Mouse (Mus musculus) thymus, postnatal 14 days (tissue): ENCODE results near the gene Slc38a3.

Experiments
- DNase-seq: peaks from one replicate; pipeline ENCODE4 v3.0.0; 2021

The Slc38a3 gene

DNA sequence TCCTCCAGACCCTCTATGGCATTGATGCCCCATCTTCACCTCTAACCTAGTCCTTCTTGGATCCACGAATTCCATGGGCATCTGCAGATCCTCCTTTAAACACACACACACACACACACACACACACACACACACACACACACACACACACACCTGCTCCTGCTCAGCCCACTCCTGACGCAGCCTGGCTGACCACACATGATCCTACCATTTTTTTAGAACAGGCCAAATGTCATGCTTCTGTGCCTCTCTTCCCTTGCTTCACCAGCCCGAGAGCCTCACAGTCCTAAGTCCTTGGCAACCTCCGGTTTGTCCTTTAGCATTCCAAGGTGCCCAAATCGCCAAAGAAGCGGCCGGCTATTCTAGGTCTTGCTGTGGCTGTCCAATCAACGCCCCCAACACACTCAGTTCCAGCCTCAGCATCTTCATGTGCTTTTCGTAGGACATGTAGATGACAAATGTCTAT, at the start of gene Slc38a3:
Gene Slc38a3 (minus strand): TSS at position 51 of the 466 bp plus-strand sequence.
- no peak for DNase-seq

DNA sequence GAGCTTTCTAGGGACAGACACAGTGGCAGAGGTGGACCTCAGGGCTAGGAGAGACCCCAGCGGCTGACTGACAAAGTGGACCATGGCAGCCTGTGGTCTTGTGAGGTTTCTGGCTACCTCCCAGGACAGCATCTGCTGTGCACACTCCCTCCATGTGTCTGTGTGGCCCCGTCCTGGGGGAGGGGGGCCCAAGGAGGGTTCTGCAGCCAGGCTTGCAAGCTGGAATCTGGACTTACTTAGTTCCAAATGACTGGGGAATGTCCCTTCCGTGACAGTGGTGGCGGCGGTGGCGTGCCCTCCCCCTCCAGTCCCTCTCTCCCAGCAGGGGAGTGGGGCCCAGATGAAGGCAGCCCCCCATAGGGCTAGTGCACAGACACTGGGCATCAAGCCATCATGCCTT, 47.6 kb upstream of the Slc38a3 start:
- DNase-seq, result no peak

DNA sequence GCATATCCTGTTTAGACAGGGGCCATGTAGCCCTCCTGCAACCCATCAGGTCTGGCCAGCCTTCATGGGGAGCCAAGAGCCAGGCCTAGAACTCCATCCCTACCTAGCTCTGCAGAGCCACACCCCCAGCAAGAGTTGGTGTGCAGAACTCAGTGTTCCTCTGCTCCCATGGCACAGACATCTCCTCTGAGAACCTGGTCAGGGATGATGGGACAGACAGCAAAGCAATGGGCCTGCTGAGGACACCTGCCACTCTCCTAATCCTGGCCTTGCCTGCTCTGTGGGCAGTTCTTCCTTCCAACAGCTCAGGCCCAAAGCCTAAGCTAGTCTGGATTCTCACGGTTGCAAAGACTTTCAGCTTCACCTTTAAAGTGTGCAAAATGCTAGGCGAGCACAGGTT, 46.3 kb upstream of the Slc38a3 start:
- no peak for DNase-seq

DNA sequence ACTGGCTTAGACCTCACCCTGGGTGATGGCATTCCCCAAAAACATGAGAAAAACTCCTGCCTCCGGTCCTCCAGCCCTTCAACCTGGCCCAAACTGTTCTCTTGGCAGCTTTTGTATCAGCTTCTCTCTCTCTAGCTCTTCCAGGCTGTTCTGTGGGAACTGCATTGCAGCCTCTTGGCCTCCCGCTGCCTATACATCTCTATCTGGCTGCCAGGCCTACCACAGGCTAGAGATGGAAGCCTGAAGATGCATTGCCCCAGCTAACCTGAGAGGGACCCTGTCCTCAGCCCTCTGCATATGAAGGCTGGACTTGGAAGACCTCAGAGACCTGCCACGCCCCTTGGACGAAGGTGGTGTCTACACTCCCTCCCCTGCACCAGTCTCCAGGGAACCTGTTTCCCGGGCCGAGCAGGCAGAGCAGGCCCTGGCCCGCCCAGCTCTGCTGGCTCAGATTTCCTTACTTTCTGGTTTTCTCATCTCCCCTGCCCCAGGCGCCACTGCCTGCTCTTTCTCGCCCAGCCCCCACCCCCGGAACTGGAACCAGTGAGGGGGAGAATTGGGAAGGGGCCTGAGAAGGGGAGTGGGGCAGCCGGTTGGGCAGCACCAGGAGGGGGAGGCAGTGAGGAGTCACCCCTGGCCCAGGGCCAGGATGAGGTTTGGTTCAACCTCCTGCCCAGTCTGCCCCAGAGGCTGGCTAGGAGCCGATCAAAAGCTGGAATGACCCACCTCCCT, 45.1 kb upstream of the Slc38a3 start:
- DNase-seq, result no peak

DNA sequence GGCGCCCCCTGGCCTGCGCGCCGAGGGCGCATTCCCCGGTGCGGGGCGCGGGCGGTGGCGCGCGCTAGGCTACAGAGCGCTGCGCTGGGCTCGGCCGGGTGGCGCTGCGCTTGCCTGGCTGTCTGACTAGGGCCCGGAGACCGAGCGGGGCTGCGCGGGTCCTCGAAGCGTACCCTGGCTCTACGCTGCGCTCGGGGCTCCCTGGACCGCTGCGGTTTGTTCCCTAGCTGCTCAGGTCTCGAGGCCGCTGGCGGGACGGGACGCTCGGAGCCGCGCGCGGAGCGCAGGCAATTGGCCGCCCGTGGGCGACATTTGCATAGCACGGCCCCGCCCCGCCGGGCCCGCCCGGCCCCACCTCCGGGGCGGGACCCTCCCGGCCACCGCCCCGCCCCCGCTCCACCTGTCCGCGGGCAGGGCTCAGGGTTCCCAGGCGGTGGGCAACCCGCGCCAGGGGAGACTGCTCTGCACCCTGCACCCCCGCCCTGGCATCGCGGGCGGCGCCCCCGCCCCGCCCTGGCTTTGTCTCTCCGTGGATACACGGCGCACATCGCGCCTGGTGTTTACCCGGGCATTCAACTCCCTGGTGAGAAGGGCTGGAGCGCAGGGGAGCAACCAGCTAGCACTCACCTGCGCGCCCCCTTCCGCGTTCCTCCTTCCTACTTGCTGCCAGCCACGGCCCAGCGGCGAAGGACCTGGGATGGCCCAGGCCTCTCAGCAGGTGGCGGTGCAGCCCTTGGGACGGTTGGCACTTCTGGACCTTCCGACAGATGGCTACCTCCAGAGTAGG, 40.6 kb upstream of the Slc38a3 start, which contains the start of gene Sema3f:
Gene Sema3f (minus strand): TSS at position 779 of the 787 bp plus-strand sequence.
- peak; percentile 89 for DNase-seq

DNA sequence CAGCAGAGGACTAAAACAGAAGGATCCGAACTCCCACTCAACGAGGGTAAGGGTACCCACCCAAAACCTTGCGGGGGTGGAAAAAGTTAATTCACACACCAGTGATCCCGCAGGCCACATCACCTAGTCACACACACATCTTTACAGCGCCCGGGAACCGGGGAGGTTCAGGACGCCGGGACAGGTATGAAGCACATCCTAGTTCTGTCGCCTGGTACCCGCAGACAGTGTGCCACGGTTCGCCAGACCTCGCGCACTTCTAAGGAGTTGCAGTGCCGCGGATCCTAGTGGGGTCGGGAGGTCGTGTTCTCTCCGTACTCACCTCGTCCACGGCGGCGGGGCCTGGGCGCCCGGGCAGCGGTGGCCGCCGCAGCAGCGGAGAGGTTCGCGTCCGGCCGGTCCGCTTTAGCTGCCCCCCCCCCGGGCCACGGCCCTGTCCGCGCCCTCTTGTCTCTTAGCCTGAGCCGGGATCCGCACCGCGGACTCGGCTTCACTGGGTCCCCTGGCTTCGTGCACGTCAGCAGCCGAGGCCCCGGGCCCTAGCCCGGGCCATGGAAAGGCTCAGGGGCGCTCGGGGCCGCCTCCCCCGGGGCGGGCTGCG, 39.9 kb upstream of the Slc38a3 start:
- DNase-seq, result peak; percentile 42

DNA sequence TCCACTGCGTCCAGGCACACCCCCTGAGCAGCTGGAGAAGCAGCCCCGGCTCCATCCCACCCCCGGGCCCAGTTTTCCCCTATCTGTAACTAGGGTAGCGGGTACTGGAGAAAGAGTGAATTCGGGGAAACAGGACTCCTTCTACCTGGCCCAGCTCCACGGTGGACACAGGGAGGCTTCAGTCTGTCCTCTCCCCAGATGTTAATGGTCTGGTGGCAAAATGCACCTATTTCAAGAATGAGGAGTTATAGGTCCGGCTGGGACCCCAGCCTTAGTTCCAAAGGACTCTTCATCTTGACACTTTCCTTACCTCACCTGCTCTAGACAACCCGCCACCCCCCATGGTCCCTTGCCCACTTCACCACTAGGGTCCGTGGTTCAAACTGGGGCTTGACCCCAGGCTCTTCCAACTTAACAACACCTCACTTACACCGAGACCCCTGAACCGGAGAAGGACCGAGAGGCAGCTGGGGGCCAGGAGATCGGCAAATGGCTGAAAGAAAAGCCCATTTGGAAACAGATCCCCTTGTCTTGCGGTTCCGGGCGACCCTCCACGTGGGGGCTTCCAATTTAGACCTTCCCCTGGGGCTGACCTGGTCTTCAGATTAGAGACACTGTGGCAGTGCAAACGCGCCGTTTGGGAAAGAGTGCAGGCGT, 39.2 kb upstream of the Slc38a3 start:
- DNase-seq, result no peak

DNA sequence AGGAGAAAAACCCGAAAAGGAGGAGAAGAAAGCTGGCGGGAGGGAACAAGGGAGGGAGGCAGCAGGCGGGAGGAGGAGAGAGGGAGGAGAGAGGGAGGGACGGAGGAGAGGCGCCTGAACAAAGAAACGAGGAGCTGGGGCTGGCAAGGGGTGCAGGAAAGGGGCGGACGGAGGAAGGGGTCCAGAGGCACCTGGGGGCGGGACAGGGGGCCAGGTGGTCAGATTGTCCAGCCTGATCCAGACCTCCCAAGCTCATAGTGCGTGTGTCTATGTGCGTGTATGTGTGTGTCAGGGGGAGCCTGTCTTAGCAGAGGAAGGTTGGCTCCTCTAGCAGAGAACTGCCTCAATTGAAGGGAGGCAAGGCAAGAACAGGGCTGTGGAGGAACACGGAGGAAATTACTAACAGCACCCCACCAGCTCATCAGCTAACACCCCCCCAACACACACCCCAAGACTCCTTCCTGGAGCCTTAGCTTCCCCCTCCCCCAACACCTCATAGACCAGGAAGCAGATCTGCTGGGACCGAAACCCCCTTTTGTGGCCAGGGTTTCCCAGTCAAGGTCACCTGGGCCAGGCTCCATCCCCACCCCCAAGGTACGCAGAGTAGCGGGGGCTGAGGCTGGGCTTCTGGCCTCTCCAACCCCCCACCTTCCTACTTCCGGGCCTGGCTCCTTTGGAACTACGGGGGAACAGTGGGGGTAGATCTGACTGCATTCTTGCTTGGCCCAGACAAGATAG, 38.5 kb upstream of the Slc38a3 start:
- peak; percentile 27 for DNase-seq

DNA sequence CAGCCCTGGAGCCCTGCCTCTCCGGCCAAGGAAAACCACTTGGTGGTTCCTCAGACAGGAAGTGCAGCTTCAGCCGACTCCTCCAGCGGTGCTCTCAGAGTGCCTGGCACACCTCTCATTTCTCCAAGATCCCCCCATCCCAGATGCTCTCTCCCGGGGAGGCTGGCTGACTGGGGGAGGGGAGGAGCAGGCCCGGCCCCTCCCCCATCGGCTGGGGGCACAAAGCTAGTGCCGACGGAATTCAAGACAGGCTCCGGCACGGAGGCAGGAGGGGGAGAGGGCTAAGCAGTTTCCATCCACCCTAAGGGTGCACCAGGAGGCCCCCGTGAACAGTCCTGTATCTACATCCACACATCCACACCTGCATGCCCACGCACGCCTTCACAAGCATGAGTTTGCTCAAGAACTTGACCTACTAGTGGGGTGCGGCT, 37.5 kb upstream of the Slc38a3 start:
- no peak for DNase-seq

DNA sequence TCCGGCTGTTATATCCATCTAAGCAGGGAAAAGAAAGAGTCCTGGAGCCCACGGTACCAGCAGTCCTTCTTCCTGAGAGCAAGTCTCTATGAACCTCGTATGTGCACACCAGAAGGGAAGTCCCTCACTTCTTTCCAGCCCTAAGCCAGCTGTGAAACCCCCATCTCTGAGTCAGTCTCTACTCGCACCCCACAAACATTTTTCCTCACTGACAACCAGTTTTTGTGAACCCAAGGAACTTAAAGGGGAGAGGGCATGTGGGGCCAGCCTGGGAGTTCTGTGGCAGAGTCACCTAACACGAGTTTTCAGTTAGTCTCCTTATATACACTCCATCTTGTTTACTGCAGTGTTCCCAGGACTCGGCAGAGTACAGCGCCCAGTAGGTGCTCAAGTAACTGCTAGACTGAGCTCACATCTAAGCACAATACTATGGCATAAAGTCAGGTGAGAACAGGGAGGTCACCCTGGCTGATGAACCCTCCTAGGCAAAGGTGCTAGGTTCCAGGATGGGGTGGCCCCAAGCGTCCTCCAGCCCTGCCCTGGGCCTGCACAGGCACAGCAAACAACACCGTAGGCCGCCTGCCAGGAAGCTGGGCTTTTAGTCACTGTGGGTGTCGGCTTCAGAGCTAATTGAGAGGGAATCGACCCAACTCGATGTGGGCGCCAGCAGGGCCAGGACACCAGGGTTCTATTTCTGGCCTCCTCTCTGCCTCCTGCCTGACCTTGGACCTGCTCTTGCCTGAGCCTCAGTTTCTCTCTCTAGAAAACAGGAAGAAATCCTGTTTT, 34.2 kb upstream of the Slc38a3 start:
- no peak for DNase-seq

DNA sequence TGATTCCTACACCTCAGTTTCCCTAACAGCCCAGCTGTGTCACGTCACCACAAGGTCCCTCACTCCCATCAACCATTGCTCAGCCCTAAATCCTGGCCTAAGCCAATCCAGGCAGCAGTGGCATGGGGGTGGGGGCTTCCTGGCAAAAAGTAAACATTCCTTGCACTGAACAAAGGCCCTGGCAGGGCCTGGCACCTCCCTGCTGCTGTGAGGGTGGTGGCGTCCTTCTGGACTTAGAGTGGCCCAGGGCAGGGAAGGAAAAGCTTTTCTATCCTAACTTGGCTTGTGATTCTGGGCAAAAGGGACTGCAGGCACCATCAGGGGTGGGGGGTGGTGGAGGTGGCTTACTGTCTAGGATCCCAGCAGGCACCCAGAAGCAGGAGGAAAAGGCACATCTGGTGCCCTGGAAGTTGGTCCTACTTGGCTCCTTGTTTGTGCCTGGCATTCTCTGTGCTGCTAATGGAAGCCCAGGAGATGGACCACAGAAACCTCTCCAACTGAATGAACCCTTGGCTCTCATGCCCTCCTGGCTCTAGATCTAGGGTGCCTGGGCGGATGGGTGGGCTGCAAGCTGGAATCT, 33.4 kb upstream of the Slc38a3 start:
- no peak for DNase-seq

DNA sequence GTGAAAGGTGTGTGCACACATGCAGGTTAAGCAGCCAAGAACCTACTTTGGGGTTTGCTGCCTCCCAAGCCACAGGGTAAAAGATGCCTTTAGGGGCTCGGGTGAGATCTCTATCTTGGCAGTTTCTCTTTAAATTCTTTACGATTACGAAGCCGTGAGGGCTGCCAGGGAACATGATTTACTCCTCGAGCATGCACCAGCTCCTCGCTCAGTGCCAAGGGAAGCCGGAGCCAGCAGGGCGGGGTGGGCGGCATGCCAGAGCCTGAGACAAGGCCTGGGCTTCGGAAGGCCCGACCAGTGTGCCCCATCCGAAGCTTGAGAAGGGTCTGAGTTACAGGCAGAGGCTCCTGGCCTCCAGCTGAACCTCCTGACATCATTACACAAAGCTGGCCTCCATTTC, 32.3 kb upstream of the Slc38a3 start:
- DNase-seq, result no peak

DNA sequence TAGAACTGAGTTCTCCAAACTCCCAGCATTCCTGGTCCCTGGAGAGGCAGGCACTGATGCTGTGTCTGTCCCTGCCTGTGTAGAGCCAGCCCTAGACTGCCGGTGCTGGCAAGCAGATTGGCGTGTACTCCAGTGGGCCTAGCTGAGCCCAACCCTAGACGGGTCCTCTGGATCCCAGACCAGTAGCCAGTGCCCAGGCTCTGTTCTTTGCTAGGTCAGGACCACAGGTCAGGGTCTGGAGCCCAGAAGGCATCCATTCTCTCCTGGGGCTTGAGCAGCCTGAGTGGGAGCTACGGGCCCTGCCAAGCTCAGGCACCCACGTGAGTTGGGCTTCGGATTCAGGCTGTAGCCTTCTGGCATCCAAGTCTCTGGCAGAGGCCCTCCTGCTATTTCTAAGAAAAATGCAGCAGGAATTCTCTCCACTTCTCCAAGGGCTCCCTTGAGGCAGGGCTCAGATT, 30.8 kb upstream of the Slc38a3 start:
- DNase-seq, result no peak

DNA sequence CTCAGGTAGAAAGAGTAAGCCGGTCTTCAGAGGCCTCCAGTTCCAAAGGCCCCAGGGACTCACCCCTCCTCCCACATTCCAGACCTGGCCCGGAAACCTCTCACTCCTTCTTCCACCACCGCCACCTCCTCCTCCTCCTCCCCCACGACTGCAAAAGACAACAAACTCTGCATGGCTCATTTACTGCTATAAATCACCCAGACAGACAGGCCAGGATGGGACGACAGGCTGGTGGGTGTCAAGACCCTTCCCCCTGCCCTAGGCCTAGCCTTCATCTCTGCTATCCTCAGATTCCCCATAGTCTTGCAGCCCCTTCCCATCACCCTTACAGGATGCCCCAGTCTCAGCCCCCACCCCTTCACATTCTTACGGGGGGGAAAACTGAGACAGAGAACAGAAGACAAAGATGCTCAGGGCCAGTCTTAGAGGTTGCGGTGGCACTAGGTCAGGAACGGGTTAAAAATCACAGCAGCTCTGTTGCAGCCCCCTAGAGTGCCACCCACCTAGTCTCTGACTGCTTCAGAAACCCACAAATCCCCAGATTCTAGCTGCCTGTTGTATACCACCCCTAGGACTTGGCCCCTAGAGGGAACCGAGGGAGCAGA, 30.1 kb upstream of the Slc38a3 start:
- DNase-seq, result no peak

DNA sequence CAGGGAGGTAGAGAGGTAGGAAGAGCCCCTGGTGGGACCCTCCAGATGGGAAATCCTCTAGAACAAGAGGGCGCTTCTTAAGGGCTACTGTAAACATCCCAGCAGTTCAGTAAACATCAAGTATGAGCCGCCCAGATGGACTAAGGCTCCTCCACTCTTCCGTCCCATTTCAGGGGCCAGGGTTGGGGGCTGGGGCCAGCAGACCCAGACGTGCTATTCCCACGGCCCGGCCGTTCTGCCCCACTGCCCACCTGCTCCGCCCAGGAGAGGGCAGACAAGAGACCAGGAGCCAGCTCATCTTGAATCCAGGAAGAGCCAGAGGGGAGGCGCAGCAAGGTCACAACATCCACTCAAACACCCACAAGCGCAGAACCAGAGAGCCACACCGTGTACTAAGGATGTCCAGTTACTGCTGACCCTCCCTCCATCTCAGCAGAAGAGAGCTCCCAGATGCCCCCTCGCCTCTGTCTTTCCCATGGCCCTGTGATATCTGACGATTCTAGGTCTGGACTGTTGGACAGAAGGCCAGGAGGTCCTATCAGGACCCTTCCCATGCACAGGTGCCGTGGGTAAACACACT, 29.4 kb upstream of the Slc38a3 start:
- no peak for DNase-seq

DNA sequence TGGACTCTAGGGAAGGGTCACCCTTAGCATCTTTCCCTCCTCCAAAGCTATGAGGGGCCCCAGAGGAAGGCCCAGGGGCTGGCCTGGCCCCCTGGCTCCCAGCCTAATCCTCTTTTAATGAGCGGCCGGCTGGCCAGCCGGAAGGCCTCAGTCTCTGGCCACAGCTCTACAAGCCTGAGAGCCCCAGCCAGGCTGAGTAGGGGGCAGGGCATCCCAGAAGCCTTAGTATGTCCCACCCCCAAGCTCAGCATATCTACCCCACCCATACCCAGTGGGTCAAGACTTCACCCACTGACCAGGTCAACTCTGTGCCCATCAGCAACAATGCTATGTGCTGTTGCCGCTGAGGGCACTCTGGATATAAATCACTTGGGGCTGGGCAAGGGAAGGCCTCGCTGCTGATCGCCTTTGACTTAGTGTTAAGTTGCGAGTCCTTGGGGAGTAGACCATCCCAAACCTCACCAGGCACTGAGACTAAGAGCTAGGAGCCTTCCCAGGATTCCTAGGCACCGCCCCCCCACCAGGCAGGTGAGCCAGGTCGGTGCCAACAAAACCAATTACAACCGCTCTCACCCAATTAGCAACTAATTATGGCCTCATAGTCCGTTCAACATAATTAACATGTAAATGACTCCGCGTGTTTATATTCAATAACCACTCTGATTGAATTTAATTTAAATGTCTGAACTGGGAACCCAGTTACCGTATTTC, 28.6 kb upstream of the Slc38a3 start:
- DNase-seq, result no peak

DNA sequence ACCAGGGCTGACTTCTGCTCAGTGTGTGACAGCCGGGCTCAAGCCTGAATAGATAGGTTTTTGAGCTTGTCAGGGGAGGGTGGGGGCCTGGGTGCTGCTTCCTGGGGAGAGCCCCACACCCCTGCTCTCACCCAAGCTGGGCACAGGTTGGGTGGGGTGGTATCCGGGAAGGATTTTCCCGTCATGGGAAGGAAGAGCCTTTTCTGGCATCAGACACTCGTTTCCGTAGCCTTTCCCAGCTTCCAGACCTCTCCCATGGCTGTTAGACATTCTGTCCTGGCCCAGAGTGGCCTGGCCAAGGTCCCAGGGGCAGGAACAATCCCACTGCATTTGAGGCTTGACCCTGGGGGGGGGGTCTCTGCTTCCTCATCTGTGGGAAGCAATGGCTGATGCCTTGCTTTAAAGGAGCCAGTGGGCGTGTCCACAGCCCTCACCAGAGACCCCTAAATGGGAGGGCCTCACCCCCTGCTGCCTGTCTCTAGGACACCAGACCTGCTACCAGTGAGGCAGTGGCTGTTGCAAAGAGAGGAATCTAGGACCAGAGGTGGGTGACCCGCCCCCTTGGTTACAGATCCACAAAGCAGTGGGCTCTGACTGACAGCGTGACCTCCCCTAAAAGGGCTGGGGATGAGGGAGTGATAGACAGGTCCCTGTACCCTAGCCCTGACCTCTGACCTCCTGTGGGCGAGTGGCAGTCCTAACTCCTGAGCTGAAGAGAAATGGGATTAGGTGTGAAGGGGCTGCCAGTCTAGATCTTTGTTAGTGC, 27.7 kb upstream of the Slc38a3 start:
- DNase-seq, result no peak

DNA sequence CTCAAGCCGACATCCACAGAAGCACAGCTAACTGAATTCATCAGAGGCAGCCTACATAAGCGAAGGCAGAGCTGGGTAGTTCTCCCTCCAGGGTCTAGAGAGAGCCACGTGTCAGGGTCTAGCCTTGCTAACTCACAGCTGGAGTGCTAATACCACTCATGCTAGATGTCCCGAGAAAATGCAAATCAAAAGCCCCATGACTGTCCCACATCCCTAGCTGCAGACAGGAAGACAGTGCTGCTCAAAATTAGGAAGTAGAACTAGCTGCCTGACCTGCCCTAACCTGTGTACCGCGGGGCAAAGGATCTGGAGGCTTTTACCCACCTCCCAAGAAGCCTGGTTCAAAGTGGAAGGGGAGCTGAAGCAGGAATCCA, 26.8 kb upstream of the Slc38a3 start:
- DNase-seq, result no peak
